Mouse (Mus musculus) hindbrain, embryonic 12.5 days (tissue): Measurements from ENCODE around the gene Gm156. TPM values are rescaled to one million over a fixed set of nuclear protein-coding genes. Genes with fewer than 3 reads are reported as not detected.
"Not testable (repeated sequence)": the region's sequence is repeated elsewhere in the genome, so short reads cannot be mapped to it uniquely, and the experiment has no call there.

ENCODE experiments used
- ATAC-seq: fragments of 200-750 bp; cut with Nextera tagmentation; 2 replicates; pipeline ENCODE4 v1.8.0; 2017; ENCODE audit warnings: moderate TSS enrichment; ENCODE audit not compliant: low FRiP score
- H3K27ac ChIP-seq: fragments of 300-500 bp; sonication (generic); 2 replicates; pipeline ENCODE4 v1.5.1; 2016; ENCODE audit warnings: mild to moderate bottlenecking
- H3K27me3 ChIP-seq: fragments of 300-500 bp; sonication (generic); 2 replicates; pipeline ENCODE4 v1.6.1; 2016; ENCODE audit warnings: mild to moderate bottlenecking
- H3K36me3 ChIP-seq: fragments of 300-500 bp; sonication (generic); 2 replicates; pipeline ENCODE4 v1.6.1; 2016; ENCODE audit warnings: mild to moderate bottlenecking
- H3K4me1 ChIP-seq: fragments of 300-500 bp; sonication (generic); 2 replicates; pipeline ENCODE4 v1.6.1; 2016
- H3K4me2 ChIP-seq: fragments of 300-500 bp; sonication (generic); replicated peaks from 2 replicates; pipeline ENCODE4 v1.6.1; 2016; ENCODE audit warnings: mild to moderate bottlenecking
- H3K4me3 ChIP-seq: fragments of 300-500 bp; sonication (generic); 2 replicates; pipeline ENCODE4 v1.5.1; 2016; ENCODE audit warnings: mild to moderate bottlenecking
- H3K9ac ChIP-seq: fragments of 300-500 bp; sonication (generic); 2 replicates; pipeline ENCODE4 v1.6.1; 2016; ENCODE audit warnings: mild to moderate bottlenecking, moderate library complexity
- H3K9me3 ChIP-seq: fragments of 300-500 bp; sonication (generic); replicated peaks from 2 replicates; pipeline ENCODE4 v1.6.1; 2016; ENCODE audit warnings: mild to moderate bottlenecking
- WGBS: fragments of 180-500 bp; shearing (Covaris S2); methylation state at CpG from one replicate; pipeline ENCODE4 v1.1.7; 2016; 5-methylcytosine and 5-hydroxymethylcytosine counted together
- polyA plus RNA-seq: library from polyadenylated mRNA; unstranded; fragments of >200 nt; fragmentation: Nextera tagmentation; extraction: Ambion mirVana; gene quantifications from 2 replicates; pipeline ENCODE4 v1.2.1, GENCODE M21; 2016

The Gm156 gene
- not detected in 2 replicates for polyA plus RNA-seq

GRCm38 (mm10) chr6:129784170-129784569 is at the start of gene Gm156:
TSS of gene Gm156 (minus strand) at chr6:129784270.
- not testable (repeated sequence) for H3K4me2 ChIP-seq, H3K4me3 ChIP-seq, H3K9ac ChIP-seq, H3K4me1 ChIP-seq, H3K27me3 ChIP-seq, ATAC-seq, H3K27ac ChIP-seq, H3K36me3 ChIP-seq, H3K9me3 ChIP-seq
- 90% methylated on average over 3 of the region's 3 CpGs for WGBS

DNA sequence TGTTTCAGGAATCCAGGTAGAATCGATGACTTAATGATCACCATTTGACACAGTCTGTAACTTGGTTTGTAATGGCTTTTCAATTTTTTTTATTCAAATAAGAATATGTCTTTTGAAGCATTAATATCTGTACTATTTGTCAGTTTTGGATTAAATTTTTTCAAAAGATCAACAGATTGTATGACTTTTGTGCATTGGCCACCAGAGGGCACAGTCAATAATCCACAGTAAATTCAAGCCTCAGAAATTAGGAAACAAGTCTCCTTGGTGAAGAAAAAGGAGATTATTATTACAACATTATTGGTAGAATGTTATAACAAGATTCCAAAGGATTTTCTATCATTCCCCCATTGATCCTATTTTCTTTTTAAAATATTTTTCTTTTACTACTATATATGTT is 41.5 kb upstream of the Gm156 start:
- H3K36me3 ChIP-seq, result no peaks in the 10 kb centered on the region
- no peak overlapping the region for H3K9ac ChIP-seq
- no peak overlapping the region for H3K4me3 ChIP-seq
- 88% methylated on average over 1 of the region's 1 CpGs for WGBS
- H3K27ac ChIP-seq, result no peak overlapping the region
- H3K9me3 ChIP-seq, result peaks cover 8% of the 10 kb centered on the region
- no peaks in the 10 kb centered on the region for H3K4me1 ChIP-seq
- ATAC-seq, result no peak
- no peak overlapping the region for H3K4me2 ChIP-seq
- H3K27me3 ChIP-seq, result no peaks in the 10 kb centered on the region

DNA sequence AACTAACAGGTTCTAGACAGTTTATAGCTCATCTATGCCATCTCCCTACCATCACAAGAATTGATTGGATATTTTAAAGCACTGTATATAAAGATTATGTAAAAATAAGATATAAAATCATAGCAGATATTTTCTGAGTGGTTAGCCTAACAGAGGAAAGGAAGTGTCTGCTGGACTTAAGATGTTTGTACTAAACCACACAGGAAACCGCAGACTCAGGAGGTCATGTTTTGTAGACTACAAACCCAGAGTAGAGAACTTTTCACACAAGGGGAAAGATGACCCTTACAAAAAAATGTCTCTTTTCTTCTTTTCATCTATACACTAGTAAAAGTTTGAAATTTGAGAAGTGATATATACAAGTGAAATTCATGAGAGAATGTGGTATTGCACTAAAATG is 39.9 kb upstream of the Gm156 start:
- no peak overlapping the region for H3K9ac ChIP-seq
- H3K27ac ChIP-seq, result no peak overlapping the region
- no peaks in the 10 kb centered on the region for H3K36me3 ChIP-seq
- no peak overlapping the region for H3K4me3 ChIP-seq
- no peaks in the 10 kb centered on the region for H3K27me3 ChIP-seq
- H3K9me3 ChIP-seq, result peaks cover 11% of the 10 kb centered on the region
- WGBS, result 82% methylated on average over 1 of the region's 1 CpGs
- no peaks in the 10 kb centered on the region for H3K4me1 ChIP-seq
- H3K4me2 ChIP-seq, result no peak overlapping the region
- no peak for ATAC-seq

DNA sequence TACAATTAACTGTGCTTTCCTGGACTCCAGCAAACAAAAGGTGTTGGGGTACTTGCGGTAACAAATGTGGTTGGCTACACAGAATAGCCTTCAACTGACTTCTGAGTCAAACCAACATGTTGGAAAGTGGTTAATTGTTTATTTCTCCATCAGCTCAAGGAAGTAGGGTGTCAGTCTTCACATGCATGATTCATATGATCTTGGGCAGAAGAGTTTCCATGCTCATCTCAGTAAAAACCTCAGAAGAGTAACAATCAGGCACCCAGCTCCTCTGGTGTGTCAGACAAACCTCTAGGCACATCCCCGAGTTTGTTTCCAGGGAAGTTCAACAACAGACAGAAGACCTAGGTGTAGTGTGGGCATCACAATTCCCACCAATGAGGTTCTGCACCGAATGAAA is 33.7 kb upstream of the Gm156 start:
- Histone ChIP-seq H3K36me3 (no peaks in the 10 kb centered on the region), H3K4me1 (no peaks in the 10 kb centered on the region), H3K27me3 (no peaks in the 10 kb centered on the region), H3K27ac (no peak overlapping the region), H3K9me3 (peaks cover 6% of the 10 kb centered on the region; the same call in 1 of the 2 replicates), H3K4me2 (no peak overlapping the region), H3K4me3 (no peak overlapping the region), H3K9ac (no peak overlapping the region)
- 66% methylated on average over 3 of the region's 3 CpGs for WGBS
- ATAC-seq, result no peak

DNA sequence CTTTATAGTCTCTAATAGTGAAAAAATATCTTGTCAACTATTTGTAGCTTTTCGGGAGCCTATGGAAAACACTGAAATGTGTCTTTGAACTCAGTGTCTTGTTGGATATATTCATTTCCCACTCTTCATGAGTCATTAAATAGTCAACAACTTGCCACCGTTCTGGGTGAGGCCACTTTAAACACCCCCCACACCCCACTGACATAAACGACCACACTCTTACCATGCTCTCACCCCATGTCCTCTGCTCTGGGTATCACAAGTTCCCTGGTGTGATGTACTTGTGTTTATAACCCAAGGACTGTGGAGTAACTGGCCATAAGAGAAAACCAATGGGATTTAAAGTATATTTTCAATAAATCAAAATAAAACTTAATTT is 36.4 kb downstream of the Gm156 start:
- no peaks in the 10 kb centered on the region for H3K4me1 ChIP-seq
- H3K36me3 ChIP-seq, result no peaks in the 10 kb centered on the region
- no peak overlapping the region for H3K27ac ChIP-seq
- 82% methylated on average over 3 of the region's 3 CpGs for WGBS
- no peak for ATAC-seq
- no peaks in the 10 kb centered on the region for H3K27me3 ChIP-seq
- no peak overlapping the region for H3K4me3 ChIP-seq
- H3K4me2 ChIP-seq, result no peak overlapping the region
- no peaks in the 10 kb centered on the region for H3K9me3 ChIP-seq
- H3K9ac ChIP-seq, result no peak overlapping the region

DNA sequence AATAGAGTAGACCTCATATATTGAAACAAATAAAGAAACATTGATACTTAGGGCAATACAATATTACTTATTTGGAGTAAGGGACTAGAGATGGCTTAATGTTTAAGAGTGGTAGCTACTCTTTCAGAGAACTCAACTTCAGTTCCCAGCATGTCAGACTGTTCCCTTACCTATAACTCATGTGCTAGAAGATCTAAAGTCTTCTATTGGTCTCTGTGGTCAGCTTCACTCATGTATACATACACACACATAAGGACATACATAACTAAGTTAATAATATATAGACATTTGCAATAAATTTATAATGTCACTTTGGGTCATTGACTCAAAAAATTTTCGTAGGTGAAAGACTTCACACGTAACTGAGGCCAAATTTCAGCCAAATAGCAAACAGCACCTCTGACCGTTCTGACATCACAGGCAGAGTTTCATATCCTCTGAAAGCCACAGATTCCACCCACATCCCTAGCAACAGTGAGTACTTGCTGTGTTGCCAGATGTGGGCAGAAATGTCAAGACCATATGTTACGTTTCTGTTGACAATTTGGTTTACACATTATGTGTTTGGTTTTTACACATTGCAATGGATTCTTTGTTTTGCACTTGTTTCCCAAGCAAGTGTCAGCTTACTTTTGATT is 36.9 kb downstream of the Gm156 start:
- ATAC-seq, result no peak
- H3K4me3 ChIP-seq, result no peak overlapping the region
- no peaks in the 10 kb centered on the region for H3K27me3 ChIP-seq
- H3K4me1 ChIP-seq, result no peaks in the 10 kb centered on the region
- H3K4me2 ChIP-seq, result no peak overlapping the region
- no peak overlapping the region for H3K9ac ChIP-seq
- no peaks in the 10 kb centered on the region for H3K9me3 ChIP-seq
- no peak overlapping the region for H3K27ac ChIP-seq
- 83% methylated on average over 4 of the region's 4 CpGs for WGBS
- H3K36me3 ChIP-seq, result no peaks in the 10 kb centered on the region

DNA sequence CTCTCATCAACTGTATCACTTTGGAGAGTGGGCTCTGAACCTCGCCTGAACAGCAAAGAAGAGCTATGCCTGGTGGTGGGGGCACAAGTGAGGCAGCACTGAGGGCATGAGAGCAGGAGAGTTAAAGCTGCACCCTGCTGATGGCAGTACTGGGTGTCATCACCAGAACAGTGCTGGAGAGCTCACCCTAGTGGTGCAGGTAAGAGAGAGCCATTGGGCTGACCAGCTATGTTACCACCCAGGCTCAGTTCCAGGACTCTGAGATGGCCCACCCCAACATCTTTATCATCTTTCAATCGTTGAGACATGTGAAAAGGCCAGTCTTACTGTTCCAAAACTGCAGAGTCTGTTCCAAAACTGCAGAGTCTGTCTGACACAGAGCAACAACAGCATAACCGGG is 37.9 kb downstream of the Gm156 start:
- no peak overlapping the region for H3K4me3 ChIP-seq
- WGBS, result 56% methylated on average over 3 of the region's 3 CpGs
- H3K4me1 ChIP-seq, result no peaks in the 10 kb centered on the region
- no peaks in the 10 kb centered on the region for H3K9me3 ChIP-seq
- no peaks in the 10 kb centered on the region for H3K36me3 ChIP-seq
- H3K9ac ChIP-seq, result no peak overlapping the region
- no peak overlapping the region for H3K4me2 ChIP-seq
- no peak for ATAC-seq
- no peaks in the 10 kb centered on the region for H3K27me3 ChIP-seq
- no peak overlapping the region for H3K27ac ChIP-seq

GRCm38 (mm10) chr6:129740069-129740721 is 43.9 kb downstream of the Gm156 start, which contains the start of gene Klri2:
TSS of gene Klri2 (minus strand) at chr6:129740484.
- Histone ChIP-seq H3K4me3 (no peak within 1 kb of the TSS), H3K36me3 (no peaks in the 10 kb centered on the region), H3K9ac (no peak within 1 kb of the TSS), H3K27me3 (no peaks in the 10 kb centered on the region), H3K4me1 (no peaks in the 10 kb centered on the region), H3K4me2 (no peak within 1 kb of the TSS), H3K9me3 (no peaks in the 10 kb centered on the region), H3K27ac (no peak within 1 kb of the TSS)
- ATAC-seq, result no peak
- 74% methylated on average over 2 of the region's 2 CpGs for WGBS

- Histone ChIP-seq H3K27me3 (no peaks in the 10 kb centered on the region), H3K9me3 (no peaks in the 10 kb centered on the region), H3K9ac (no peak overlapping the region), H3K4me1 (no peaks in the 10 kb centered on the region), H3K4me3 (no peak overlapping the region), H3K4me2 (no peak overlapping the region), H3K36me3 (no peaks in the 10 kb centered on the region), H3K27ac (no peak overlapping the region)
- ATAC-seq, result no peak
Measured at GRCm38 (mm10) chr6:129736414-129736813, 47.7 kb downstream of the Gm156 start.

- Histone ChIP-seq H3K4me1 (no peaks in the 10 kb centered on the region), H3K27ac (no peak overlapping the region), H3K9ac (no peak overlapping the region), H3K9me3 (no peaks in the 10 kb centered on the region), H3K27me3 (no peaks in the 10 kb centered on the region), H3K36me3 (no peaks in the 10 kb centered on the region), H3K4me2 (no peak overlapping the region), H3K4me3 (no peak overlapping the region)
- no peak for ATAC-seq
- WGBS, result 90% methylated on average over 1 of the region's 1 CpGs
Measured at GRCm38 (mm10) chr6:129727237-129727636, 56.8 kb downstream of the Gm156 start.

- WGBS, result 58% methylated on average over 1 of the region's 1 CpGs
- Histone ChIP-seq H3K27me3 (no peaks in the 10 kb centered on the region), H3K36me3 (no peaks in the 10 kb centered on the region), H3K4me1 (no peaks in the 10 kb centered on the region), H3K4me2 (no peak overlapping the region), H3K4me3 (no peak overlapping the region), H3K9ac (no peak overlapping the region), H3K27ac (no peak overlapping the region), H3K9me3 (no peaks in the 10 kb centered on the region)
- no peak for ATAC-seq
Measured at GRCm38 (mm10) chr6:129721390-129721789, 62.7 kb downstream of the Gm156 start.

DNA sequence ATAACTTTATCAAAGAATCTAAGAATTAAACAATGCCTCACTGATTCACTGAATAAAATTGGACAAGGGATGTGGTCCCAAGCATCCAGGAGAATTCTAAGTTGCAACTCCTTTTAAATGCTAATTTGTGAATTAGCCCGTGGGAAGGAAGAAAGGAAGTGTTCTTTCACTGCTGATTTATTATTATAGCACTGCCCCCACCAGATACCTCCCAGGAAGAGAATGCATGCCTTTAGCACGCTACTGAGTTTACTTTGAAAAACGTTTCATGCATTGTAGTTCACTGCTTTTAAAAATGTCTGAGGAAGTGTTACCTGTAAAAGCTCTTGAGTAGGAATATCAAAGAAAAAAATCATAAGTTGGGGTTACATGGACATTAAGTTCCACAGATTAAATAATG is 63.6 kb downstream of the Gm156 start:
- no peak overlapping the region for H3K4me2 ChIP-seq
- H3K4me3 ChIP-seq, result no peak overlapping the region
- no peak for ATAC-seq
- H3K27ac ChIP-seq, result no peak overlapping the region
- H3K9ac ChIP-seq, result no peak overlapping the region
- 12% methylated on average over 3 of the region's 3 CpGs for WGBS
- H3K4me1 ChIP-seq, result no peaks in the 10 kb centered on the region
- no peaks in the 10 kb centered on the region for H3K36me3 ChIP-seq
- no peaks in the 10 kb centered on the region for H3K27me3 ChIP-seq
- no peaks in the 10 kb centered on the region for H3K9me3 ChIP-seq

GRCm38 (mm10) chr6:129717032-129717431 is 67.0 kb downstream of the Gm156 start, which contains the start of gene Klri1:
TSS of gene Klri1 (minus strand) at chr6:129717132.
- ATAC-seq, result no peak
- 94% methylated on average over 4 of the region's 4 CpGs for WGBS
- no peaks in the 10 kb centered on the region for H3K36me3 ChIP-seq
- H3K27me3 ChIP-seq, result no peaks in the 10 kb centered on the region
- H3K9ac ChIP-seq, result no peak within 1 kb of the TSS
- no peak within 1 kb of the TSS for H3K4me3 ChIP-seq
- no peaks in the 10 kb centered on the region for H3K4me1 ChIP-seq
- no peaks in the 10 kb centered on the region for H3K9me3 ChIP-seq
- no peak within 1 kb of the TSS for H3K27ac ChIP-seq
- no peak within 1 kb of the TSS for H3K4me2 ChIP-seq
